Mouse (Mus musculus) lung, adult 2 months (tissue): ENCODE results near the gene Pdpk1.

Source experiments
- CTCF ChIP-seq: fragments of 200-500 bp; IDR thresholded peaks from 2 replicates; pipeline ENCODE4 v1.5.1; 2011; ENCODE audit warnings: mild to moderate bottlenecking, low read length, control low read depth; ENCODE audit not compliant: insufficient read depth
- POLR2A ChIP-seq: fragments of 200-500 bp; IDR thresholded peaks from 2 replicates; pipeline ENCODE4 v1.6.1; 2011; ENCODE audit warnings: low read depth, mild to moderate bottlenecking, control low read depth, low read length, borderline replicate concordance; ENCODE audit errors: extremely low read depth

DNA sequence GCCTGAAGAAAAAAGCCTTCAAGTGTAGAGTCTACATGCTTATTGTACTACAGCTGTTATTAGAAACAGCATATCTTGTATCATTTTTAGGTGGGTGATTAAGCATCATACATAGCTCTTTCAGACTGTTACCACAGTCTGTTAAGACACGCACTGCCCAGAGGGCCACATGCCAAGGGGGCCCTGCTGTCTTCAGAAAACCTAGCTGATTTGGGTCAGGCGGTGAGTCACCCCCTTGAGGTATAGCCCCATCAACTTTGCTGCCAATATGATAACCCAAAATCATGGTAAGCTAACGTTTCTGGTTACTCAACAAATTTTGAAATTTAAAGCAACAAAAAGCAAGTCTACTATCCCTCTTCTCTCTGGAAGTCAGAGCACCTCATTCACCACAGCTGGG lies 31.3 kb downstream of the Pdpk1 start:
- no peak for TF ChIP-seq CTCF
- TF ChIP-seq POLR2A = no peak
